Mouse (Mus musculus) midbrain, embryonic 12.5 days (tissue): ENCODE measurements around the gene Supt4a. TPM values are rescaled to one million over a fixed set of nuclear protein-coding genes. Genes with fewer than 3 reads are reported as not detected.

ENCODE experiments used
- ATAC-seq: fragments of 200-750 bp; cut with Nextera tagmentation; 2 replicates; pipeline ENCODE4 v1.8.0; 2017; ENCODE audit warnings: low read depth, moderate TSS enrichment, moderate library complexity; ENCODE audit not compliant: low FRiP score
- H3K27ac ChIP-seq: fragments of 300-500 bp; sonication (generic); replicated peaks from 2 replicates; pipeline ENCODE4 v1.5.1; 2016; ENCODE audit warnings: mild to moderate bottlenecking
- H3K27me3 ChIP-seq: fragments of 300-500 bp; sonication (generic); 2 replicates; pipeline ENCODE4 v1.6.1; 2016; ENCODE audit warnings: mild to moderate bottlenecking
- H3K36me3 ChIP-seq: fragments of 300-500 bp; sonication (generic); 2 replicates; pipeline ENCODE4 v1.6.1; 2016
- H3K4me1 ChIP-seq: fragments of 300-500 bp; sonication (generic); 2 replicates; pipeline ENCODE4 v1.6.1; 2016
- H3K4me2 ChIP-seq: fragments of 300-500 bp; sonication (generic); replicated peaks from 2 replicates; pipeline ENCODE4 v1.6.1; 2016; ENCODE audit warnings: mild to moderate bottlenecking, moderate library complexity
- H3K4me3 ChIP-seq: fragments of 300-500 bp; sonication (generic); 2 replicates; pipeline ENCODE4 v1.5.1; 2016; ENCODE audit warnings: mild to moderate bottlenecking
- H3K9ac ChIP-seq: fragments of 300-500 bp; sonication (generic); replicated peaks from 2 replicates; pipeline ENCODE4 v1.6.1; 2016; ENCODE audit warnings: mild to moderate bottlenecking, moderate library complexity
- H3K9me3 ChIP-seq: fragments of 300-500 bp; sonication (generic); 2 replicates; pipeline ENCODE4 v1.6.1; 2016; ENCODE audit warnings: mild to moderate bottlenecking
- WGBS: fragments of 180-500 bp; shearing (Covaris S2); methylation state at CpG from one replicate; pipeline ENCODE4 v1.1.7; 2016; 5-methylcytosine and 5-hydroxymethylcytosine counted together
- polyA plus RNA-seq: library from polyadenylated mRNA; unstranded; fragments of >200 nt; fragmentation: Nextera tagmentation; extraction: Ambion mirVana; gene quantifications from 2 replicates; pipeline ENCODE4 v1.2.1, GENCODE M21; 2016

Supt4a gene
- polyA plus RNA-seq, 1 experiment from 2014 or later, result 139 TPM

GRCm38 (mm10) chr11:87754603-87755002 lies 17.3 kb downstream of the Supt4a start:
- no peak overlapping the region for H3K9ac ChIP-seq
- H3K4me3 ChIP-seq, result no peak overlapping the region
- H3K4me2 ChIP-seq, result no peak overlapping the region
- H3K27me3 ChIP-seq, result peaks cover 2% of the 10 kb centered on the region; the same call in 1 of the 2 replicates
- 67% methylated on average over 5 of the region's 5 CpGs for WGBS
- H3K9me3 ChIP-seq, result no peaks in the 10 kb centered on the region
- peaks cover 2% of the 10 kb centered on the region; the same call in 1 of the 2 replicates for H3K4me1 ChIP-seq
- no peaks in the 10 kb centered on the region for H3K36me3 ChIP-seq
- ATAC-seq, result no peak
- no peak overlapping the region for H3K27ac ChIP-seq

- Histone ChIP-seq H3K4me2 (no peak overlapping the region), H3K27me3 (peaks cover 8% of the 10 kb centered on the region), H3K9ac (no peak overlapping the region), H3K9me3 (no peaks in the 10 kb centered on the region), H3K36me3 (no peaks in the 10 kb centered on the region), H3K4me1 (peaks cover 11% of the 10 kb centered on the region), H3K4me3 (no peak overlapping the region), H3K27ac (no peak overlapping the region)
- WGBS, result 76% methylated on average over 17 of the region's 17 CpGs
- no peak for ATAC-seq
Observed at GRCm38 (mm10) chr11:87755360-87756017, 18.1 kb downstream of the Supt4a start.

GRCm38 (mm10) chr11:87756251-87756820 lies 19.0 kb downstream of the Supt4a start:
- Histone ChIP-seq H3K27me3 (peaks cover 17% of the 10 kb centered on the region), H3K9ac (no peak overlapping the region), H3K4me2 (no peak overlapping the region), H3K36me3 (no peaks in the 10 kb centered on the region), H3K4me1 (peaks cover 14% of the 10 kb centered on the region), H3K9me3 (no peaks in the 10 kb centered on the region), H3K4me3 (no peak overlapping the region), H3K27ac (no peak overlapping the region)
- 85% methylated on average over 15 of the region's 15 CpGs for WGBS
- ATAC-seq, result no peak

GRCm38 (mm10) chr11:87757001-87757954 lies 19.9 kb downstream of the Supt4a start:
- WGBS, result 89% methylated on average over 25 of the region's 25 CpGs
- no peaks in the 10 kb centered on the region for H3K36me3 ChIP-seq
- no peak overlapping the region for H3K4me3 ChIP-seq
- H3K27ac ChIP-seq, result no peak overlapping the region
- peaks cover 20% of the 10 kb centered on the region for H3K4me1 ChIP-seq
- no peak overlapping the region for H3K4me2 ChIP-seq
- no peaks in the 10 kb centered on the region for H3K9me3 ChIP-seq
- no peak overlapping the region for H3K9ac ChIP-seq
- peaks cover 26% of the 10 kb centered on the region for H3K27me3 ChIP-seq
- no peak for ATAC-seq

GRCm38 (mm10) chr11:87758161-87758911 lies 21.0 kb downstream of the Supt4a start:
- no peak overlapping the region for H3K9ac ChIP-seq
- H3K36me3 ChIP-seq, result no peaks in the 10 kb centered on the region
- peaks cover 31% of the 10 kb centered on the region for H3K4me1 ChIP-seq
- 80% methylated on average over 7 of the region's 7 CpGs for whole genome bisulfite sequencing
- no peak overlapping the region for H3K4me2 ChIP-seq
- H3K9me3 ChIP-seq, result no peaks in the 10 kb centered on the region
- peaks cover 37% of the 10 kb centered on the region for H3K27me3 ChIP-seq
- ATAC-seq, result no peak
- H3K27ac ChIP-seq, result no peak overlapping the region
- H3K4me3 ChIP-seq, result no peak overlapping the region

- peaks cover 38% of the 10 kb centered on the region for H3K4me1 ChIP-seq
- 77% methylated on average over 4 of the region's 4 CpGs for WGBS
- no peak overlapping the region for H3K4me2 ChIP-seq
- no peaks in the 10 kb centered on the region for H3K36me3 ChIP-seq
- no peaks in the 10 kb centered on the region for H3K9me3 ChIP-seq
- H3K27ac ChIP-seq, result no peak overlapping the region
- H3K4me3 ChIP-seq, result no peak overlapping the region
- peaks cover 42% of the 10 kb centered on the region for H3K27me3 ChIP-seq
- H3K9ac ChIP-seq, result no peak overlapping the region
- no peak for ATAC-seq
Observed at GRCm38 (mm10) chr11:87758957-87759608, 21.7 kb downstream of the Supt4a start.

GRCm38 (mm10) chr11:87759609-87760005 lies 22.3 kb downstream of the Supt4a start:
- H3K4me2 ChIP-seq, result peak overlapping the region; percentile 98
- under 1% methylated on average over 3 of the region's 3 CpGs for WGBS

GRCm38 (mm10) chr11:87760301-87761081 lies 23.1 kb downstream of the Supt4a start, which contains the start of gene Tspoap1:
Tspoap1 (plus strand) TSS chr11:87760541.
- H3K27ac ChIP-seq, result peak within 1 kb of the TSS; percentile 77
- H3K9ac ChIP-seq, result peak within 1 kb of the TSS; percentile 65
- H3K4me1 ChIP-seq, result peaks cover 52% of the 10 kb centered on the region
- ATAC-seq, result peak; percentile 75
- peak within 1 kb of the TSS; percentile 98 for H3K4me2 ChIP-seq
- no peaks in the 10 kb centered on the region for H3K9me3 ChIP-seq
- 6% methylated on average over 23 of the region's 23 CpGs for WGBS
- H3K27me3 ChIP-seq, result peaks cover 52% of the 10 kb centered on the region
- no peaks in the 10 kb centered on the region for H3K36me3 ChIP-seq
- H3K4me3 ChIP-seq, result peak within 1 kb of the TSS; percentile 74

More at GRCm38 (mm10) chr11:87759609-87760005, 22.3 kb downstream of the Supt4a start:
- peaks cover 43% of the 10 kb centered on the region for H3K27me3 ChIP-seq
- H3K4me1 ChIP-seq, result peaks cover 43% of the 10 kb centered on the region
- no peaks in the 10 kb centered on the region for H3K36me3 ChIP-seq
- peak overlapping the region; percentile 77 for H3K27ac ChIP-seq
- no peak overlapping the region; the same call in 1 of the 2 replicates for H3K4me3 ChIP-seq
- H3K9me3 ChIP-seq, result no peaks in the 10 kb centered on the region
- no peak for ATAC-seq
- H3K9ac ChIP-seq, result 0 out of 2 replicates have a peak overlapping the region, but pooled peaks have one; percentile 65

GRCm38 (mm10) chr11:87761181-87761721 lies 23.9 kb downstream of the Supt4a start:
- Histone ChIP-seq H3K9me3 (no peaks in the 10 kb centered on the region), H3K27ac (no peak overlapping the region; the same call in 1 of the 2 replicates), H3K4me3 (peak overlapping the region; percentile 74), H3K4me2 (peak overlapping the region; percentile 98), H3K9ac (peak overlapping the region; percentile 65), H3K36me3 (no peaks in the 10 kb centered on the region), H3K27me3 (peaks cover 60% of the 10 kb centered on the region), H3K4me1 (peaks cover 52% of the 10 kb centered on the region)
- no peak for ATAC-seq
- 66% methylated on average over 11 of the region's 11 CpGs for WGBS
